Mouse (Mus musculus): ENCODE measurements around the gene Acss2.

Acss2 gene

DNA sequence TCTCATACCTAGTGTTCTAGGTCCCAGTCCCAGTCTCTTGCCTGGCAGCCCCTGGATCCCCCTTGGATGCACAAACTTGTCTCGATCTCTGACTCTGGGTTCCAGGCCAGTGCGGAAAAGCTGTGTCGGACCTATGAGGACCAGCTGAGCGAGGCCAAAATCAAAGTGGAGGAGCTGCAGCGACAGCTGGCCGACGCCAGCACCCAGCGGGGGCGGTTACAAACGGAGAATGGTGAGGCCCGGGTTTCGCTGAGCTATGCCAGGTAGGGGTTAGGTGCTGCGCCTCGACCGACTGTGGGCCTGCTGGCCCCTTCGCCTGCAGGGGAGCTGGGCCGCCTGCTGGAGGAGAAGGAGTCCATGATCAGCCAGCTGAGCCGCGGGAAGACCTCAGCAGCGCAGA is 112.4 kb downstream of the Acss2 start:
- peak; percentile 12 for DNase-seq

DNA sequence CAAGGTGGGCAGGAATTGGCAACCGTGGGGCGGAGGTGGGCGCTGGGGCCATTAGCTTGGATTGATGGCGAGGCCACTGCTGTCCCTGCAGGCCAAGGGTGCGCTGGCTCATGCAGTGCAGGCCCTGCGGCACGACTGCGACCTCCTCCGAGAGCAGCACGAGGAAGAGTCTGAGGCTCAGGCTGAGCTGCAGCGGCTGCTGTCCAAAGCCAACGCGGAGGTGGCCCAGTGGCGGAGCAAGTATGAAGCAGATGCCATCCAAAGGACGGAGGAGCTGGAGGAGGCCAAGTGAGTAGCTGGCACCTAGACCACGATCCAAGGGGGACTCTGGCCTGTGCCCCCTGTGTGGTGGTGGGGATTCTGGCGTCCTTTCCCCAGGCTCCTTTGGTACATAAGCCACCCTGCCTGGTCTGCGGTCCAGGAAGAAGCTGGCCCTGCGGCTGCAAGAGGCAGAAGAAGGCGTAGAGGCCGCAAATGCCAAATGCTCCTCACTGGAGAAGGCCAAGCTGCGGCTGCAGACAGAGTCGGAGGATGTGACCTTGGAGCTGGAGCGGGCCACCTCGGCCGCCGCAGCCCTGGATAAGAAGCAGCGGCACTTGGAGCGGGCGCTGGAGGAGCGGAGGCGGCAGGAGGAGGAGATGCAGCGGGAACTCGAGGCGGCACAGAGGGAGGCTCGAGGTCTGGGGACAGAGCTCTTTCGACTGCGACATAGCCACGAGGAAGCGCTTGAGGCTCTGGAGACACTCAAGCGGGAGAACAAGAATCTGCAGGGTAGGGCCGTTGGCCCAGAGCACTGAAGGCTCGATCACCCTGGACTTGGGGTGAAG is 113.1 kb downstream of the Acss2 start:
- DNase-seq: peak; percentile 26

- DNase-seq: no peak
Measured at GRCm38 (mm10) chr2:155632138-155632936, 114.6 kb downstream of the Acss2 start.

DNA sequence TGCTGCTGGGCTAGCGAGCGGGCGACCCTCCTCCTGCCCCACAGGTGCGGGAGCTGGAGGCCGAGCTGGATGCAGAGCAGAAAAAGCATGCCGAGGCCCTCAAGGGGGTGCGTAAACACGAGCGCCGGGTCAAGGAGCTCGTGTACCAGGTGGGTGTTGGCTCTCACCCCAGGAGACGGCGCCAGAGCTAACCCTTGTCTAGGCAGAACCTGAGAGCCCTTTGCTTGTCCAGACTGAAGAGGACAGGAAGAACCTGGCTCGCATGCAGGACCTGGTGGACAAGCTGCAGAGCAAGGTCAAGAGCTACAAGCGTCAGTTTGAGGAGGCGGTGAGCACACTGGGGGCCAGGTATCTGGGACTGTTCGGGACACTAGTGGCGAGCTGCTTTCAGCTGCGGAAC is 115.4 kb downstream of the Acss2 start:
- no peak for DNase-seq

DNA sequence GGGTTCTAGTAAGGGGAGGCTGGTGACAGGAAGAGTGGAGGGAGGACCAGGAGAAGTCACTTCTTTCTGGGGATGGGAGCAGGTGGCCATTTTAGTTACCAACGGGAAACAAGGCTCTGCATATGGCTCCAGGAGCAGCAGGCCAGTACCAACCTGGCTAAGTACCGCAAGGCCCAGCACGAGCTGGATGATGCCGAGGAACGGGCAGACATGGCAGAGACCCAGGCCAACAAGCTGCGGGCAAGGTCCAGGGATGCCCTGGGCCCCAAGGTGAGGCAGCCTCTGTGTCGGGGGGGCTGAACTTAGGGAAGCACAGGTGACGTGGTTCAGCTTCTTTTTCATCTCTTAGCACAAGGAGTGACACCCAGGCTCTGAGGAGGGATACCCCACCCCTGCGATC is 116.0 kb downstream of the Acss2 start:
- DNase-seq: no peak

DNA sequence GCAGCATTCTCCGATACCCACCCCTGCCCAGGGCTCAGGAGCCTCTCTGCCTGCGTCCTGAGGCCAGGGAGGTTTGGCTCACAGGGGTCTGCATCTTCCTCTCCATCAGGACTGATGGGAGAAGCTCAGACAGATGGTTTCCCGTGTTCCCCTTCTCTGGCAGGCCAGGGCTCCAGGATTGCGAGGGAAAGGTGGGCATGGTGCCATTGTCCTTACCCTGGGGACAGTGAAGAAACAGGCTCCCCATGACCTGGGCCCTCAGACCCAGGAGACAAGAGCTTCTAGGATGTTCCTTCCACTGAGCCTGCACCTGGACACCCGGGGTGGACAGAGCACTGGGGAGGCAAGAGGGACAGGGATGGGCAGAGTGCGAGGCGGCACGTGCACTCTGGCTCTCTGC is 116.8 kb downstream of the Acss2 start:
- DNase-seq: no peak

All from retina, postnatal 1 day (tissue).